Mouse (Mus musculus): ENCODE data around the gene Tekt4. TPM values are rescaled to one million over a fixed set of nuclear protein-coding genes. Genes with fewer than 3 reads are reported as not detected.

The Tekt4 gene
- not detected in 4 replicates for total RNA-seq (2023)

GRCm38 (mm10) chr17:25454272-25454671, at the start of gene Tekt4:
Gene Tekt4 (plus strand): TSS chr17:25454615.

GRCm38 (mm10) chr17:25433617-25434606, 20.5 kb upstream of the Tekt4 start, which contains the start of gene Cacna1h:
Gene Cacna1h (minus strand): TSS chr17:25433783.

GRCm38 (mm10) chr17:25497013-25497412, 42.6 kb downstream of the Tekt4 start, which contains the start of gene Sstr5:
Gene Sstr5 (minus strand): TSS chr17:25497288.

Other genes starting within 250 kb of the Tekt4 start
- 25.2 to 29.1 TPM (median 27.6 TPM) in 4 replicates for gene Gnptg, start 214.5 kb upstream of the Tekt4 start, total RNA-seq (2023)
- 16.0 to 18.5 TPM (median 16.6 TPM) in 4 replicates for gene Tsr3, start 214.4 kb upstream of the Tekt4 start, total RNA-seq (2023)
- 0.98 to 1.9 TPM (median 1.2 TPM) in 4 replicates for gene Baiap3, start 198.3 kb upstream of the Tekt4 start, total RNA-seq (2023)
- gene Ube2i, start 180.0 kb upstream of the Tekt4 start, total RNA-seq (2023), result 456 to 465 TPM (median 462 TPM) in 4 replicates
- gene Prss34, start 156.2 kb upstream of the Tekt4 start, total RNA-seq (2023), result not detected in 4 replicates
- not detected in 4 replicates for gene Prss28, start 146.0 kb upstream of the Tekt4 start, total RNA-seq (2023)
- gene Prss29, start 136.0 kb upstream of the Tekt4 start, total RNA-seq (2023), result not detected in 4 replicates
- not detected in 4 replicates for gene Tpsab1, start 109.1 kb upstream of the Tekt4 start, total RNA-seq (2023)
- gene Tpsb2, start 88.3 kb upstream of the Tekt4 start, total RNA-seq (2023), result not detected in 4 replicates
- gene Tpsg1, start 85.3 kb upstream of the Tekt4 start, total RNA-seq (2023), result not detected in 4 replicates
- 5.0 to 7.9 TPM (median 6.0 TPM) in 4 replicates for gene Cacna1h, start 20.8 kb upstream of the Tekt4 start, total RNA-seq (2023)
- not detected in 4 replicates for gene Sstr5, start 42.7 kb downstream of the Tekt4 start, total RNA-seq (2023)
- 0.26 to 0.41 TPM in 2 of 4 replicates, not detected in the others for gene Sox8, start 116.1 kb downstream of the Tekt4 start, total RNA-seq (2023)
- 26.8 to 32.9 TPM (median 31.5 TPM) in 4 replicates for gene Lmf1, start 124.5 kb downstream of the Tekt4 start, total RNA-seq (2023)